Mouse (Mus musculus) erythroblast, adult 5-6 weeks (primary cell): ENCODE data around the gene Gm5089. TPM values are rescaled to one million over a fixed set of nuclear protein-coding genes. Genes with fewer than 3 reads are reported as not detected.

Experiments used
- ATAC-seq: replicated peaks from 2 replicates; pipeline ENCODE4 v1.8.0; 2016; ENCODE audit warnings: moderate number of reproducible peaks, mild to moderate bottlenecking, moderate TSS enrichment, inconsistent platforms; ENCODE audit not compliant: poor library complexity, low FRiP score, severe bottlenecking
- total RNA-seq, 2 experiments: library from RNA; stranded (forward) in 1 of 2; stranded (reverse) in 1 of 2; fragments of 150-400 nt in 1 of 2; fragments of 200-764, 138-1000 nt in 1 of 2; gene quantifications; 2 replicates each; pipeline versions ENCODE4 v1.2.3 to v1.2.4; 2015 to 2017; ENCODE audit warnings: low replicate concordance in 2 of 2

Gm5089 gene
- total RNA-seq, 2 experiments from 2014 or later: not detected

GRCm38 (mm10) chr14:122449601-122450495 lies 1.1 kb downstream of the Gm5089 start:
- ATAC-seq: no peak

DNA sequence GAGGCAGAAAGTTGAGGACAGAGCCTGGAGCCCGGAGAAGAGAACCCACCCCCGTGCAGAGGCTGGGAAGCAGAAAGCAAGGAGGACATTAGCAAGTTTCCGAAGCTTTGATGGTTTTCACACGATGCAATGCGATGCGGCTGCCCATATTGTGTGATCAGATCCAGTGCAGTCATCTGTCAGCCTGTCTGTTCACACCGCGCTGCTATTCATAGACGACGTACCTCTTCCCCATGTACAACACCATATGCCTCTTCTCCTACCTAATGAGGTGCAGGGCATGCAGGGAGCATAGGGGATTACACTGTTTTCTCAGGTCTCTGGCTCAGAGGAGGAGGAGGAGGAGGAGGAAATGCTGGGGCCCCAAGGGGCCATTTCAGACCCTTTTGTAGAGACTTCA lies 14.1 kb downstream of the Gm5089 start:
- no peak for ATAC-seq

- no peak for ATAC-seq
Observed at GRCm38 (mm10) chr14:122434039-122434438, 16.9 kb downstream of the Gm5089 start.

GRCm38 (mm10) chr14:122432558-122432957 lies 18.4 kb downstream of the Gm5089 start:
- ATAC-seq: no peak

- no peak for ATAC-seq
Observed at GRCm38 (mm10) chr14:122427654-122428053, 23.3 kb downstream of the Gm5089 start.

DNA sequence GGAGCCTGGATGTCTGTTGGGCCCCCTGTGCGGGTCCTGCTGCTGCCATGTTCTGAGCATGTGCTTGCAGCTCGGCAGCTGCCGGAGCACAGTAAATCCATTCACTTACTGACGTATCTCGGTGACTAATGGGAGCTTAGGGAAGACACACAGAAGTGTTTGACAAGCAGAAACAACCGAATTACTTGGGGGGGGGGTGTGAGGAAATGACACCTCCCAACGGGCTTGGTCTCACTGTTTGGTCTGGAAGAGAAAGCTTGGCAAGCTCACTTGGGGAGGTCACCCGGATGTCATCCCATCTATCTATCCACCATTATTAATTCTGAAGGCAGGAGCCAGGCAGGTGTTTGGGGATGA lies 23.7 kb downstream of the Gm5089 start:
- ATAC-seq: no peak

- ATAC-seq: no peak
Observed at GRCm38 (mm10) chr14:122426529-122427203, 24.2 kb downstream of the Gm5089 start.

DNA sequence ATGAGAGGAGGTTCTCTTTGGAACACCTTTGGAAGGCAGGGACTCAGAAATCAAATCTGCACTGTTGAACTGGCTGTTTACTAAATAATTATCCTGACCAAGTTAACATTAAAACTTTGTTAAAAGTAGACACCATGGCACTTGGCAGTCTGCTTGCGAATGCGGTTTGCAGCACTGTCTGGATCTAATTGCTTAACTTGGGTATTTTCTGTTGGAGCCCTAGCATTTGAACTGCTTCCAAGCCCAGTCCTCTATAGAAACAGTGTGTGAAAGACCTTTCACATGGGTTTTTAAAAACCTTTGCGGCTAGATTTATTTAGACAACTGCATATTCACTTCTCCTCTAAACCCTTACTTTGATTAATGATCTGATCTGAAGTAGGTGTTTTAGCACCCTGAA lies 26.5 kb downstream of the Gm5089 start:
- no peak for ATAC-seq

- no peak for ATAC-seq
Observed at GRCm38 (mm10) chr14:122416166-122416771, 34.6 kb downstream of the Gm5089 start.

DNA sequence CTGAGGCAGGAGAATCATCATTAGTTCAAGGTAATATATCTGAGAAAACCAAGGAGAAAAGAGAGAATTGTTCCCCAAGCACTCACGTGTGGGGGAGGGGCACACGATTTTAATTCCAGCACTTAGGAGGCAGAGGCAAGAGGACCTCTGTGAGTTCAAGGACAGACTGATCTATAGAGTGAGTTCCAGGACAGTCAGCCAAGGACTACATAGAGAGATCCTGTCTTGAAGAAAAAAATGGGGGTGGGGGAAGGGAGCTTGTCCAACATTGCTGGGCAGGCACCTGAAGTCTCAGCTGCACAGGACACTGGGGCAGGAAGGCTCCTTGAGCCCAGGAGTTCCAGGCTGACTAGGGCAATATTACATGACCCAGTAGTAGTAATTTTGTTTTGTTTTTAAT lies 36.1 kb downstream of the Gm5089 start:
- ATAC-seq: no peak

DNA sequence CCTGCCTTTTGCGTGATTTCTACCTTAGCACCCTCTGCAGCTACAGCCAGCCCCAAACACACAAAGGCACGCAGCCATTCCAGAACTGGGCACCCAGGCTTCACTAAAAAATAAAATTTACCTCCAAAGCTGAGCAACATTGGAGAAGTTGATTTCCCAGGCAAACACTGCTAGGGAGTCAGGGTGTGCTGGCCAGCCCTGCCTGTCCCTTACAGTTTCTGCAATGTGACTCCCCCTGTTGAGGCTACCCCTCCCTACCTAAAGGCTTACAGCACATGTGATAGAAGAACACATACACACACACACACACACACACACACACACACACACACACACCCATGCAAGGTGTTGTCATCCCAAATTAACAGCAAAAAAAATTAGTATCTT lies 37.4 kb downstream of the Gm5089 start:
- no peak for ATAC-seq

- ATAC-seq: no peak
Observed at GRCm38 (mm10) chr14:122412841-122413541, 37.9 kb downstream of the Gm5089 start.

- no peak for ATAC-seq
Observed at GRCm38 (mm10) chr14:122406541-122407219, 44.2 kb downstream of the Gm5089 start.

DNA sequence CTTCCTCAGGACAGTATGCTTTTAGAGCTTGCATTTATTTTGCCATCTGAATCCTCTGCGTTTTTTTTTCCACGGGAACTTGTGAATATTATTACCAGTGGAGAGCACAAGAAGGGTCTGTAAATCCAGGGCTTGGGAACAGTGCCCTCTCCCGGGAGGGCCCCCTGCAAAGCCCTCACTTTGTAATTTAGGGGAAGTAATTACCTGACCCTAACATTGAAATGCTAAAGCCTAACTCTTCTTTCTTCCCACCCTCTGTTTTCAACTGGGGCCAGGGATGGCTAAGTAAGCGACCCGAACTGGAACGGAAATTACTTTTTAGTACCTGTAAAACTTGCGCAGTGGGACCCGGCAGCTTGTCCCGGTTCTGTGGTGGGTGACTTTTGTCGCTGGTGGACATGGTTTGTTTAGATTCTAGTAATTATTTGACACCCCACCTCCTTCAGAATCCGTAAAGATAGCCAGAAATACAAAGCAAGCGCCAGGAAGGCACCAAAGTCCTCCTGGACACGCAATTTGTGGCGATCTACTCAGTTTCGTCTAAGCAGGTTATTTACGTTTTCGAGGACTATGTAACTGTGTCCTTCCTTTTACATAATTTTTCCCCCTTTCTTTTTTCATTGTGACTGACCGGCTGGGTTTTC lies 44.9 kb downstream of the Gm5089 start:
- ATAC-seq: no peak

GRCm38 (mm10) chr14:122405236-122405635 lies 45.7 kb downstream of the Gm5089 start:
- ATAC-seq: no peak

DNA sequence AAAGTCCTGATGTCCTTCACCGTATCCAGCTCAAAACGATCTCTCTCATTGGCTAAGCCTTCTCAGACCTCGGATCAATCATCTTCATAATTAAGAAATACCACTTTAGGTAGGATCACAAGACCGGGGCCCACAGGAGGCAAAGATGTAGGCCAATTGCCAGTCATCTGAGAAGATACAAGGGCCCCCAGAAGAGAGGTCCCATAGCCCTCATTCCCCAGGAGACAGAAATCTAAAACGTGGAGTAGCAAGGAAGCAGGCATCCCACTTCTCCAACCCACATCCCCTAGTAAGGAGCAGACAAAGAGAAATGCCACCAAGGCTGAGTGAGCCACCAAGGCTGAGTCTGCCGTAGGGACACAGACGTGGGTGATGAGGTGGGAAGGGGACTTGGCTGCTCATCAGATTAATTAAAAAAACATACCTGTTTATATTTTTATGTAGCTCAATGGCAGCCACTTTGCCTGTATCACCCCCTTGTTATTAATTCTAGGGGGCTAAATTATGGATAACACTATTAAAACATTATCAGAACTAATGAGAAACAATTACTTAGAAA lies 46.2 kb downstream of the Gm5089 start:
- ATAC-seq: no peak

GRCm38 (mm10) chr14:122403422-122403940 lies 47.4 kb downstream of the Gm5089 start:
- ATAC-seq: no peak

GRCm38 (mm10) chr14:122402716-122403258 lies 48.1 kb downstream of the Gm5089 start:
- ATAC-seq: no peak
